Mouse (Mus musculus): ENCODE measurements around the gene Calcb.

The Calcb gene

DNA sequence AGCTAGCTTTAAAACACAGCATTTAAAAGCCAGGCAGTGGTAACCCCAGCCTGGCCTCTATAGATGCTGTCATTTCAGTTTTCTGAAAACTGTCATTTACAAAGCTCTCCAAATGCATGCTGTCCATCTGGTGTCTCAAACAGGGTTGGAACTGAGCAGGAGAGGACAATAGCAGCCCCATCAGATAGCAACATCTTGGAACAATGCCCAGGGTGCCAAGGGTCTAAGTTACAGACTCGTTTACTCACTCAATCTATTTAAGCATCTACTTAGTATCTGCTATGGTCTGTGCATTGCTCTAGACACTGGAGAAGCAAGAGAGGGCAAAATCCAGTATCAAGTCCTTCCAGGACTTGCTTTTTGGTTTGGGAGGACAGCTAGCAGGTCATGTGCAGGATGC lies 35.8 kb downstream of the Calcb start:
- no peak for DNase-seq (ENCODE audit: low read depth)

DNA sequence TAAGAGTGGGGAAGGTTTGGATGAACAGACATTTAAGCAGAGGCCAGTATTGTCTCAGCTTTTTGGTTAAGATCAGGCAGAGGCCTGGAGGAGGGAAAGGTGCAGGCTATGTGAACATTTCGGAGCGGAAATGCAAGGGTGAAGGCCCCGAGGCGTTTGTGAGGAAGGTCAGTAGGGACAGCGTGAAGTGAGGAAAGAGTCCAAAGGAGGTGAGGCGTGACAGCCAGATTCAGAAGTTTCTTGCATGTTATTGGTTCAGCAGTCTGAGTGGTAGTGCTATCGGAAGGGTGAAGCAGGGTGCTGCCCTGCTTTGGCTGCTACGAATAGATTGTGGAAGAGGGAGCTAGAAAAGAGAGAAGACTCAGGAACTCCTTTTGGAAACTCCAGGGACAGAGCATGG lies 36.2 kb downstream of the Calcb start:
- DNase-seq (ENCODE audit: low read depth) = no peak

DNA sequence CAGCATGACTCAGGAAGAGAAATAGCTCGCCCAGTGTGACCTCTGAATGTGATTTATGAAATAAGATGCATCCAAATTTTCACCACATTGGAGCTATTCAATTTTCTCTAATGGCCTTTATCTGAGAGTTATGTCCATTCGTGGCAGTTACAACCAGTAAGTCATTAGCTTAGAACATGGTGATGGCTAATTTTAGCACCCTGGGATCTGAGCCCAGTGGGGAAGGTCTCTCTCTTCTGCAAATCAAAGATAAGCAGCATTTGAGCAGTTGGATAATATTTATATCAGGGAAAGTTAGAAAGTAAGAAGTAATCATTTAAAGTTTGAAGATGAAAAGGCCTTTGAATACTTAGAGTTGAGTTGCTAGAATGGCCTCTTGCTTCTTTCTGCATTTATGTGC lies 44.2 kb downstream of the Calcb start:
- DNase-seq (ENCODE audit: low read depth) = no peak

DNA sequence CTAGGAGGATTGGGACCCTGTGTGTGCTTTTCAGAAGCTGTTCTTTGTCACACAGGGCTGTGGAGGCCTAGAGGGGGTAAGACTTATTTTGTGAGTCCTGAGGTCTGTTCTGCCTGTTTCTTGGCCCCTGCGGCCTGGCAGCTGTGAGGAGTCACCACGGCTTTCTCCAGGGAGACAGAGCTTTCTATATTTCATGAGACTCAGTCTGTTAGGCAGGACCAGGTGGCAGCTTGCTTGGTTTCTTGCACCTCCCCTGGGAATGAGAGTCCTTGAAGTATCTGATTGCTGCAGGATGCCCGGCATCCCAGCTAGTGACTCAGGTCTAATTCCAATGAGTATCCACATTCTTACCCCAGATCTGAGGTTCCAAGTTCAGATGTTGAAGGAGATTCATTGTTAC lies 46.8 kb downstream of the Calcb start:
- no peak for DNase-seq (ENCODE audit: low read depth)

DNA sequence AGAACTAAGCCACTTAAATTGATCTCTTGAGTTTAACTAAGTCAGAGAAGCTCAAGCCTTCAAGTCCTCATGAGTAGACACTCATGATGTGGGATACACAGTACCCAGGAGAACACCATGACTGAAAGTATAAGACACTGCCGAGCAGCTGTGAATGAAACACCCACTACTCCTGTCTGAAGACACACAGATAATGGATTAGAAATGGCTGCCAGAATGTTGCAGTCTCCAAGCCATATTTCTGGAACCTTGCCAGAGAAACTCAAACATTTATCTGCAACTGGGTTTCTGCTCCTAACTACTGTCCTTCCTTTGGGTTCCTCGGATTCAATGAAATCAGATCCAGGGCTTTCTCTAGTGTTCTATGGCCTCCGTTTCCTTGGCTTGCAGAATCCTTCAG lies 48.1 kb downstream of the Calcb start:
- DNase-seq (ENCODE audit: low read depth) = no peak

DNA sequence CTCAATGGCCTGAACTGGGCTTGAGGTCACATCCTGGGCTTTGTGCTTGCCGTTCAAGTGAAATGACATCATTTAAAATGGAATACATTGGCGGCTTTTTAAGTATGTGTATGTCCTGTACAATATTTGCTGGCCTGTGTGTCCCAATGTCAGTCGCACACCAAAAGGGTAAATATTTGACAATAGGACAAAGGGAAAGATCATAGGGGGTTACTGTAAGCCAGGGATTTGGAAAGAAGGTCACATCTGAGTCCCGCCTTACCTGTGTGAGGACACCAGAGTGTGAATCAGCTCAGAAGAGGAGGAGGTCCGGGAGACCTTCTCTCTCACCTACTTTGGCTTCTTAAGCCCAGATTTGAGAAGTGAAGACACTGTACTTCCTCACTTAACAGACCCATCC lies 50.1 kb downstream of the Calcb start:
- no peak for DNase-seq (ENCODE audit: low read depth)

DNA sequence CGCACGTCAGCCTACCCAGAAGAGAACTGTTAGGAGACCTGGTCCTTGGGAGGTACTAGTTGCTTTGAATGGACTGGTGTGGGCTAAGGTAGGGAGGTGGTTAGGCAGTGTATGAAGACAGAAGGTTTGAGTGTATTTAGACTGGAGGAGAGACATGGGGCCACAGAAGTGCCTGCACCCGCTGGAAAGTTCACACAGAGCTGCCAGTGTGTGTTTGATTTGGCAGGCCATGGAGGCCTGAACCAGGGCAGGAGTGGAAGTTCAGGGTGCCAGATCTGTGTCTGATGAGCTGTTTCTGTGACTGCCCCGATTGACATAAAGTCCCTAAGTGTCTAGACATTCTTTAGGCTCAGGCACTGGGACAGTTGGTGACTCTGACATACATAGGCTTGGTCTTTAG lies 50.6 kb downstream of the Calcb start:
- no peak for DNase-seq (ENCODE audit: low read depth)

DNA sequence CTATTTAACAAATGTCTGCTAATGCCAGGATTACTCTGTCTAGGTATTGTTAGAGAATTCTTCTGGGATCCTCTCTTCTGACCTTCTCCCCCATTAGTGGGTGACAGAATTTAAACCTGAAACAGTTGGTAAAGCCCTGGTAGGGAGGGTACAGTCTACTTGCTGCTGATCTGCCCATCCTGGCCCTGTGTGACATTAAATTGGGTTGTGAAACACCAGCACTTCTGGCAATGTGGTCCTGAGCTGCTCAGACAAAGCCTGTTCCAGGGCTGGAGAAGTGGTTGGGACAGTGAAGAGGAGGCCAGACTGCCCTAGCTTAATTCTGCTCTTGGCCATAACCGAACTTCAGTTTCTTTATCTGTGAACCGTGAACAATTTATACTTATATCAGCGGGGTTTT lies 52.1 kb downstream of the Calcb start:
- DNase-seq (ENCODE audit: low read depth) = no peak

DNA sequence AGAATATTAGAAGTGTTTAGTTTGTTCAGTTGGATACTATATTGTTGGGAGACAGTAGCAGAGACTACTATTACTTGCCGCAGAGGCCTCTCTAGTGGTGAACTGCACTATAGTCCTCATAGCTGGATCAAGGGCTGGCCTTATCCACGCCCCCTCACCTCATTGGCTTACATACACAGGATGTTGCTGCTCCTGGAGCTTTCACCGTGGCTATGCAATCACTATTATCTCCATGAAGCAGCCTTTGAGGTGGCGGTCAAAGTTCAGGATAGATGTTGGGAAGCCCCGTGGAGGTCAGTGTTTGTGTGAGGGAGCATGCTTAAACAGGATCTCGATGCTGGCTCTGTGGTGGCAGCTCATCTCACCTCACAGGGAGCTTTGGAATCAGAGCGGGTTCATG lies 53.4 kb downstream of the Calcb start:
- no peak for DNase-seq (ENCODE audit: low read depth)

Data from NIH3T3 (cell line).